Mouse (Mus musculus) adrenal gland, postnatal 36 days (tissue): ENCODE results near the gene Lamb1. TPM values are rescaled to one million over a fixed set of nuclear protein-coding genes. Genes with fewer than 3 reads are reported as not detected.

Experiments used
- DNase-seq, 2 experiments: peaks; one replicate each; pipeline ENCODE4 v3.0.0; 2021; ENCODE audit warnings: mixed read lengths in 1 of 2
- total RNA-seq, 2 experiments: library from RNA; stranded (reverse); gene quantifications; 2 replicates each; pipeline ENCODE4 v1.2.3; 2021

The Lamb1 gene
- total RNA-seq, 2 experiments from 2014 or later = 121 to 201 TPM

- DNase-seq = no peak
Measured at GRCm38 (mm10) chr12:31283617-31284136, 18.6 kb downstream of the Lamb1 start.

GRCm38 (mm10) chr12:31289046-31289445 is 24.0 kb downstream of the Lamb1 start:
- no peak for DNase-seq

GRCm38 (mm10) chr12:31290951-31291350 is 25.9 kb downstream of the Lamb1 start:
- DNase-seq = no peak

GRCm38 (mm10) chr12:31293361-31294142 is 28.5 kb downstream of the Lamb1 start:
- peak; percentile 39 to 49 for DNase-seq

GRCm38 (mm10) chr12:31294526-31294925 is 29.5 kb downstream of the Lamb1 start:
- no peak for DNase-seq

- no peak for DNase-seq
Measured at GRCm38 (mm10) chr12:31294996-31295395, 30.0 kb downstream of the Lamb1 start.

- no peak for DNase-seq
Measured at GRCm38 (mm10) chr12:31295505-31295904, 30.5 kb downstream of the Lamb1 start.

GRCm38 (mm10) chr12:31296097-31296496 is 31.1 kb downstream of the Lamb1 start:
- no peak for DNase-seq

GRCm38 (mm10) chr12:31298122-31298521 is 33.1 kb downstream of the Lamb1 start:
- DNase-seq = no peak

GRCm38 (mm10) chr12:31298530-31298929 is 33.5 kb downstream of the Lamb1 start:
- no peak for DNase-seq

- peak in 1 of 2 experiments; percentile 35 for DNase-seq
Measured at GRCm38 (mm10) chr12:31299126-31299525, 34.1 kb downstream of the Lamb1 start.

GRCm38 (mm10) chr12:31299676-31300197 is 34.7 kb downstream of the Lamb1 start:
- DNase-seq = peak; percentile 83 to 86

GRCm38 (mm10) chr12:31300276-31300675 is 35.2 kb downstream of the Lamb1 start:
- no peak for DNase-seq

- peak; percentile 44 to 60 for DNase-seq
Measured at GRCm38 (mm10) chr12:31302266-31302665, 37.2 kb downstream of the Lamb1 start.

- DNase-seq = peak in 1 of 2 experiments; percentile 42
Measured at GRCm38 (mm10) chr12:31302766-31303511, 37.9 kb downstream of the Lamb1 start.

GRCm38 (mm10) chr12:31306075-31306675 is 41.1 kb downstream of the Lamb1 start:
- DNase-seq = peak; percentile 58 to 64

- no peak for DNase-seq
Measured at GRCm38 (mm10) chr12:31307011-31307410, 42.0 kb downstream of the Lamb1 start.

- no peak for DNase-seq
Measured at GRCm38 (mm10) chr12:31307756-31308155, 42.7 kb downstream of the Lamb1 start.

GRCm38 (mm10) chr12:31310687-31311086 is 45.7 kb downstream of the Lamb1 start:
- DNase-seq = no peak

GRCm38 (mm10) chr12:31311671-31312265 is 46.7 kb downstream of the Lamb1 start:
- no peak for DNase-seq

- DNase-seq = no peak
Measured at GRCm38 (mm10) chr12:31312281-31312680, 47.2 kb downstream of the Lamb1 start.

GRCm38 (mm10) chr12:31313136-31313535 is 48.1 kb downstream of the Lamb1 start:
- DNase-seq = no peak
